Mouse (Mus musculus) heart, embryonic 13.5 days (tissue): Measurements from ENCODE around the gene Rpl11. TPM values are rescaled to one million over a fixed set of nuclear protein-coding genes. Genes with fewer than 3 reads are reported as not detected.
A peak's percentile ranks its signal among the peaks of the same experiment; 100 is the strongest.

Source experiments
- ATAC-seq: fragments of 200-750 bp; cut with Nextera tagmentation; 2 replicates; pipeline ENCODE4 v1.8.0; 2017; ENCODE audit warnings: moderate TSS enrichment; ENCODE audit not compliant: insufficient number of reproducible peaks, low FRiP score, low TSS enrichment; ENCODE audit errors: extremely low read depth
- H3K27ac ChIP-seq: fragments of 300-500 bp; sonication (generic); replicated peaks from 2 replicates; pipeline ENCODE4 v1.5.1; 2015; ENCODE audit warnings: moderate library complexity, mild to moderate bottlenecking, inconsistent platforms
- H3K27me3 ChIP-seq: fragments of 300-500 bp; sonication (generic); replicated peaks from 2 replicates; pipeline ENCODE4 v1.6.1; 2015; ENCODE audit warnings: mild to moderate bottlenecking, inconsistent platforms
- H3K36me3 ChIP-seq: fragments of 300-500 bp; sonication (generic); 2 replicates; pipeline ENCODE4 v1.6.1; 2015; ENCODE audit warnings: mild to moderate bottlenecking, inconsistent platforms
- H3K4me1 ChIP-seq: fragments of 300-500 bp; sonication (generic); 2 replicates; pipeline ENCODE4 v1.6.1; 2015; ENCODE audit warnings: inconsistent platforms
- H3K4me2 ChIP-seq: fragments of 300-500 bp; sonication (generic); 2 replicates; pipeline ENCODE4 v1.6.1; 2015; ENCODE audit warnings: inconsistent platforms, mild to moderate bottlenecking, moderate library complexity
- H3K4me3 ChIP-seq: fragments of 300-500 bp; sonication (generic); 2 replicates; pipeline ENCODE4 v1.5.1; 2015; ENCODE audit warnings: moderate library complexity, mild to moderate bottlenecking, inconsistent platforms
- H3K9ac ChIP-seq: fragments of 300-500 bp; sonication (generic); 2 replicates; pipeline ENCODE4 v1.6.1; 2015; ENCODE audit warnings: inconsistent platforms, mild to moderate bottlenecking, moderate library complexity
- H3K9me3 ChIP-seq: fragments of 300-500 bp; sonication (generic); 2 replicates; pipeline ENCODE4 v1.6.1; 2016; ENCODE audit warnings: inconsistent platforms
- WGBS: fragments of 180-500 bp; shearing (Covaris S2); methylation state at CpG from one replicate; pipeline ENCODE4 v1.1.7; 2015; ENCODE audit warnings: mixed read lengths; 5-methylcytosine and 5-hydroxymethylcytosine counted together
- polyA plus RNA-seq: library from polyadenylated mRNA; unstranded; fragments of >200 nt; fragmentation: Nextera tagmentation; extraction: Ambion mirVana; gene quantifications from 2 replicates; pipeline ENCODE4 v1.2.1, GENCODE M21; 2015

Gene Rpl11
- polyA plus RNA-seq, 1 experiment from 2014 or later, result 270 TPM

DNA sequence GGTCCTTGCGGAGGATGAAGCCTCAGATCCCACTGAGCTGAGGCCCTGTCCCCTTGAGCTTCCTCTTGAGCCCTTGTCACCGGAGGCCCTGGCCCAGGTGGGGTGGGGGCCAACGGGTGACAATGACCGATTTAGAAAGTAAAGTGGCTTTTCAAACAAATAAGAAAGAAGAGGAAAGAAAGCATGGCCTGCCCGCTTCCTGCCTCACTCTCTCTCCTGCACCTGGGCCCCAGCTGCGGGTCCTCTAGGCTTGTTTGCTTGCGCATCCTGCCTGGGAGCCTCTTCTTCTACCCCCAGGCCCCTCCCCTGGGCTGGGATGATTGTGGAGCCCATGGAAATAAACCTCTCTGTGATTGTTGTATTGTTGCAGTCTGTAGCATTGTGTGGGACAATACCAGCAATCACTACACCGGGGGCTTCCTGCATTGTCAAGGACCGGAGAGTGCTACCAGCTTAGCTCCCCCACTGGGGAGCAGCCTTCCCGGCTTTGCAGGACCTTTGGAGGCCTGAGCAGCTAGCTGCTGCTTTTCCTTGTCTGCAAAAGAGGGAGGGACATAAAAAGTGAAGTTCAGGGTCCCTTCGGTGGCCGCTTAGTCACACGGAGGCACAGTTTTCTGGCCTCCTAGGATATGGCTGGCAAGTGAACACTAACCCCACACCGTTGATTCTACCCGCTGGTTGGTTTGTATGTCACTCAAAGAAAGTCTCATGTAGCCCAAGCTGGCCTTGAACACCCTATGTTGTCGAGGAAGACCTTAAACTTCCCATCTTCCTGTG, 35.9 kb upstream of the Rpl11 start:
- Histone ChIP-seq H3K4me3 (no peak overlapping the region), H3K27me3 (no peaks in the 10 kb centered on the region), H3K4me2 (no peak overlapping the region), H3K9ac (peak overlapping the region; percentile 39; the same call in 1 of the 2 replicates), H3K9me3 (peaks cover 9% of the 10 kb centered on the region; the same call in 1 of the 2 replicates), H3K27ac (no peak overlapping the region), H3K36me3 (no peaks in the 10 kb centered on the region), H3K4me1 (peaks cover 18% of the 10 kb centered on the region; the same call in 1 of the 2 replicates)
- no peak for ATAC-seq
- 49% methylated on average over 16 of the region's 16 CpGs for WGBS

DNA sequence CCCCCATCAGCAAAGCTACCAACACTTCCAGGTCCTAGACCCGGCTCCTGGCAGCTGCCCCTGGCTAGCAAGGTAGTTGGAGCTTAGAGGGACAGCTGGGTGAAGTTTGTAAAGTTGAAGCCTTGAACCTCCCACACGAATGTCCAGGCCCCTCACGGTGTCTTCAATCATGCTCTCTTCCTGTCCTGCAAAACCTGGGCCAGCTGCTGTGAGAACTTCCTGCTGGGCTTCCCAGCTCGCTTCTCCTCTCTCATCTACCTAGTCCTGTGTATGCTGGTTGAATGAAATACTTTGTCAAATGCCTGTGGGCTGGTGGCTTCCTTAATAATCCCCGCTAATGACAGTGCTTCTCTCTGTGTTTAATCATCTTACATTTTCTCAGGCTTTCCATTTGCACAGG, 35.1 kb upstream of the Rpl11 start:
- no peak overlapping the region for H3K27ac ChIP-seq
- no peak overlapping the region for H3K4me2 ChIP-seq
- peaks cover 18% of the 10 kb centered on the region; the same call in 1 of the 2 replicates for H3K4me1 ChIP-seq
- H3K36me3 ChIP-seq, result no peaks in the 10 kb centered on the region
- no peak overlapping the region for H3K4me3 ChIP-seq
- H3K9ac ChIP-seq, result no peak overlapping the region
- 61% methylated on average over 5 of the region's 5 CpGs for WGBS
- ATAC-seq, result no peak
- H3K27me3 ChIP-seq, result no peaks in the 10 kb centered on the region
- peaks cover 9% of the 10 kb centered on the region; the same call in 1 of the 2 replicates for H3K9me3 ChIP-seq

DNA sequence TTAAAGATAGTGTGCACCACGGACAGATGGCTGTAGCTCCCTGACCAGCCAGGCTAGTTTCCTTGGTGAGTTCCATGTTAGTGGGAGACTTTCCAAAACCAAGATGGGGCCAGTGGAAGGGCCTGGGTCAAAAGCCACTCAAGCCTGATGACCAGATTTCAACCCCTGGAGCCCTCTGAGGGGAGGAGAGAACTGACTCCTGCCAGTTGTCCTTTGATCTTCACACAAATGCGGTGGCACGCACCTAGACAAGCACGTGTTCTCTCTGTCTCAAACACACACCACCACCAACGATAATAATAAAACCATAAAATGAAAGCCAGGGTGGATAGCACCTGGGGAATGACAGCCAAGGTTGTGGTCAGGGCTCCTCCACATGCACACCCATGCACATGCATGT, 34.0 kb upstream of the Rpl11 start:
- Histone ChIP-seq H3K9me3 (peaks cover 5% of the 10 kb centered on the region; the same call in 1 of the 2 replicates), H3K4me1 (peaks cover 18% of the 10 kb centered on the region; the same call in 1 of the 2 replicates), H3K36me3 (no peaks in the 10 kb centered on the region), H3K4me2 (no peak overlapping the region), H3K27me3 (peaks cover 6% of the 10 kb centered on the region), H3K27ac (no peak overlapping the region), H3K4me3 (no peak overlapping the region), H3K9ac (no peak overlapping the region)
- 88% methylated on average over 5 of the region's 5 CpGs for WGBS
- ATAC-seq, result no peak

DNA sequence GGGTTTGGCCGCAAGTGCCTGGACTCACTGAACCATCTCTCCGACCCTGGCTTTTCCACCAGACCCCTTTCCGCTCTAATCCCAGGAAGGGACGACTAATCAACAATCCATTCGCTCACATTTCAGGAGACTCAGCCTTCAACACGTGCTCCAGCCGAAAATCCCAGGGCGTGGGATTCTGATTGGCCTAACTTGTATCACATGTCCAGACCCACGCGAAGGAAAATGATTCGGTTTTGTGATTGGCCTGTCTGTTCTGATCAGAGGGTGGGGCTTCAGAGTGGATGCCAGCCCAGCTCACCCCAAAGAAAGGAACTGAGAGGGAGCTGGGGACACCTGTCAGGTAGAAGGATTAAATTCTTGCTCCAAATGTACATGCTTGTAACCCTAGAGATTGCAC, 31.6 kb upstream of the Rpl11 start:
- peaks cover 30% of the 10 kb centered on the region for H3K27me3 ChIP-seq
- H3K9me3 ChIP-seq, result no peaks in the 10 kb centered on the region
- no peak overlapping the region for H3K27ac ChIP-seq
- H3K4me2 ChIP-seq, result no peak overlapping the region
- 86% methylated on average over 11 of the region's 11 CpGs for WGBS
- no peak for ATAC-seq
- no peak overlapping the region for H3K4me3 ChIP-seq
- H3K9ac ChIP-seq, result no peak overlapping the region
- peaks cover 23% of the 10 kb centered on the region for H3K4me1 ChIP-seq
- H3K36me3 ChIP-seq, result no peaks in the 10 kb centered on the region

DNA sequence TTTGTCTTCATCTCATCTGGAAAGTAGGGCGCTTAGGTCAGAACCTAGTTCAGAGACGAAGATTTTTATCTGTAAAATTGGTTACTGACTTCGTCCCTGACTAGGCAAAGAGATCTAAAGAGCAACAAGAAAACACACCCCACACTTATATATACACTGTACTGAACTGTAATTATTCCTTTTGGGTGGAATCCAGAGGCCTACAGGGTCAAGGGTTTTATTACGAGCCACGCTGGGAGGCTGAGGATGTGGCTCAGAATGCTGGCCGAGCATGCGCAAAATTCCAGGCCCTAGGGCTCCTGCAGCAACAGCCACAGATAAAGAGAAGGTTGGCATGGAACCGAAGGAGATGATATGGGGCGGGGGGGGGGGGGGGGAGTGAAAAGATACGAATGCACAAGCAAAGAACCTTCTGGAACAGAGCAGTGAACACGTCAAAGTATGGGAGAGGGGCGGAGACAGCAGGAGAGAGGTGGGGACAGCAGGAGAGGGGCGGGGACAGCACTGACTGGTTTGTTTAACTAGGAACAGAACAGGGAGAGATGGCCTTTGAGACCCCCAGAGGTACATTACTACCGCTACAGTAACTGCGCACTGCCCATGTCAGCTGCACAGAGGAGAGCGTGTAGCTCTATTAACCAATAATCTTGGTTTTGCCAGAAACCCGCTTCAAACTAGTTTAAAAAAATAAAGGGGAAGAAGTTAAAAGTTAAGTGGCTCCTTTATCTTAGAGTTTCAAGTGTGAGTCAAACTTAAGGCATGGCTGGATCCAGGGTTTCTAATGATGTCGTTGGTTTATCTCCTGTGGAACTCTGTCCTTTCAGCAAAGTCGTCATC, 30.3 kb upstream of the Rpl11 start:
- H3K4me2 ChIP-seq, result no peak overlapping the region
- no peak overlapping the region for H3K27ac ChIP-seq
- no peak for ATAC-seq
- H3K36me3 ChIP-seq, result no peaks in the 10 kb centered on the region
- 50% methylated on average over 18 of the region's 19 CpGs for WGBS
- no peak overlapping the region for H3K4me3 ChIP-seq
- H3K9ac ChIP-seq, result no peak overlapping the region
- peaks cover 12% of the 10 kb centered on the region for H3K4me1 ChIP-seq
- peaks cover 40% of the 10 kb centered on the region for H3K27me3 ChIP-seq
- no peaks in the 10 kb centered on the region for H3K9me3 ChIP-seq

DNA sequence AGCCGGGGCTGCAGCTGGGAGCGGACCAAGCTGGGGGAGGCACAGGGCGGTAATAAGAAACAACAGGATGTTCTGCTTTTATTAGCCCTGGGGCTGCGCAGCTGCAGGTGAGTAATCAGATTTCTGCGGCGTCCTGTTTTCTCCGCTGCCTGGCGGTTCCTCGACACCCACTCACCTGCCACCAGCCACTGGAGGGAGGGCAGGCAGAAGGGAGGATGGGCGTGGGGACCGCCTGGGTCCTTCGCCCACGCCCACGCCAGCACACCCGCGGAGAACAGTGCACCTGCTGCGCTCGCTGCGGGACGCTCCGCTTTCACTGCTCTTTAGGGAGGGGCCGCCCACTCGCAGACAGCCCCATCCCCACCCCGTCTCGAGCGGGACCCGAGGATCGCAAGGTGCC, 28.5 kb upstream of the Rpl11 start:
- Histone ChIP-seq H3K4me3 (peak overlapping the region; percentile 40), H3K4me1 (peaks cover 9% of the 10 kb centered on the region), H3K9ac (peak overlapping the region; percentile 54), H3K9me3 (no peaks in the 10 kb centered on the region), H3K4me2 (peak overlapping the region; percentile 64), H3K36me3 (no peaks in the 10 kb centered on the region), H3K27ac (no peak overlapping the region), H3K27me3 (peaks cover 40% of the 10 kb centered on the region)
- ATAC-seq, result no peak
- 4% methylated on average over 28 of the region's 28 CpGs for WGBS

DNA sequence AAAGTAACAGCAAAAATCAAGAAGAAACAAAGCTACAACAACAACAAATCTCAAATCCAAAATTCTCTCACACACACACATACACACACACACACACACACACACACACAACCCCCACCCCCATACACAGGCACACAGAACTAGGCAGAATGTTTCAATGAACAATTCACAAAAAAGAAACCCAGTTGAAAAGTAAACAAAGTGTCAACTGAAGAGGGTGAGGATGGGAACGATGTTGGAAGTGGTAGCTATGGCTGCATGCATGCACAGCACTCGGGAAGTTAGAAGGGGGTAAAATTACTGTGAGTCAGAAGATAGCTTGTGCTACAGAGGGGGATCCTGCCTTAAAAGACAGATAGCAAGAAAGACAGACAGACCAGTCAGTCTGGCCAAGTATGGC, 25.4 kb upstream of the Rpl11 start:
- ATAC-seq, result no peak

DNA sequence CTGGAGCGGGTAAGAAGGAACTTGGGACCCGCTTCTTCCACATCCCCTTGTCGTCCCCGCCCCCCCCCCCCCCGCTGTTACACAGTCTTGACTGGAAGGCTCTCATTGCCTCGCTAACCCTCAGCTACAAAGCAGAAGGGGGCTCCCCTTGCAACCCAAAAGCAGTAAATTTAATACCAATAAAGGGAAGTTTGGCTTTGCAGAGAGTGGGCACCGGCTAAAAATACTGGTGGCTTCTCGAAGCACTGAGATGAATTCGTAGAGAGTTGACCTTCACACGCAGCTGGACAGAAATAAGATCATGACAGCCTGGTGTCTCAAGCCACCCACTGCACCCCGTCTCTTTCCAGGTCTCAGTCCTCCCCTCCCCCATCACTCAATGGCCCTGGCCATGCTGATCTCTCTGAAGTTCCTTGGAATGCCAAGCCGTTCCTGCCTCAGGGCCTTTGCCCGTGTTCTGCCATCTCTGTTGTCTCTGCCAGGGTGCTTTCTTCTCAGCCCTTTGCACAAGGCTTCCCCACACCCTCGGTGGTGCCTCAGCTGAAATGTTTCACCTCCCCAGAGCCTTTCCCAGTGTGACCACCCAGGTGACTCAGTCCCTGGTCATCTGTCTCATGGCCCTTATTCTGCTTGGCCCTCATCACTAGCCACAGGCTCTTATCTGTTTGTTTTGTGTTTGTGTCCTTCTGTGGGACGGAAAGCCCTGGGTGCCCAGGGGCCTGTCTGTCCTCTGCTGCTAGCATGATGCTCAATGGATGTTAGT, 23.7 kb upstream of the Rpl11 start:
- WGBS, result 58% methylated on average over 15 of the region's 15 CpGs
- Histone ChIP-seq H3K9me3 (no peaks in the 10 kb centered on the region), H3K27ac (no peak overlapping the region), H3K4me2 (no peak overlapping the region), H3K27me3 (peaks cover 31% of the 10 kb centered on the region), H3K9ac (no peak overlapping the region), H3K36me3 (no peaks in the 10 kb centered on the region), H3K4me3 (no peak overlapping the region), H3K4me1 (peaks cover 8% of the 10 kb centered on the region)
- no peak for ATAC-seq

More for the DNA sequence above, 25.4 kb upstream of the Rpl11 start:
- Histone ChIP-seq H3K4me3 (no peak overlapping the region), H3K36me3 (no peaks in the 10 kb centered on the region), H3K27me3 (peaks cover 40% of the 10 kb centered on the region), H3K4me2 (no peak overlapping the region), H3K9me3 (no peaks in the 10 kb centered on the region), H3K4me1 (peaks cover 9% of the 10 kb centered on the region), H3K27ac (no peak overlapping the region), H3K9ac (no peak overlapping the region)
- WGBS, result 37% methylated on average over 2 of the region's 2 CpGs

DNA sequence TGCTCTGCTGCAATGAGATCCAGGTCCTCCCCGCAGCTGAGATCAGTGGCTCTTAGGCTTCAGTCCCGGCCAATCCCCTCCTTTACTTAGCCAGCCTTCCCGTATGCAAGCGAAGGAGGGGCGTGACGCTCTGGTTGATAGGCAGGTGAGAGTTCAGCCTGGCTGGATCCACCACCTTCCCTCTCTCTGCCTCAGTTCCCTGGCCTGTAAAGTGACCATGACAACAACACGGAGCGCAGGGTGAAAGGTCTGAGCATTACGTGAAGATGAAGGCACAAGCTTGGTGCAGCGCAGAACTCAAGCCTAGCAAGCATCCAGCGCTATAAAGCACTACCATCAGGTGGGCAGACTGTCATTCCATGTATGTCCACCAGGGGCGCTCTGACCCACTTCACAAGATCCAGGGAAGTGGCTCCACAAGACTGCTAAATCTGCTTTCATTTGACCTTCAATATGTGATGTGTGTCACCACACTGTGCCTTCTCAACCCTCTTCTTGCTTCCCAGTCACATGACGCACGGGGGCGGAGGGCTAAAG, 18.0 kb upstream of the Rpl11 start:
- H3K4me1 ChIP-seq, result peaks cover 19% of the 10 kb centered on the region
- peak overlapping the region; percentile 2; the same call in 1 of the 2 replicates for H3K9ac ChIP-seq
- H3K4me2 ChIP-seq, result peak overlapping the region; percentile 53
- H3K27ac ChIP-seq, result 0 out of 2 replicates have a peak overlapping the region, but pooled peaks have one; percentile 13
- no peaks in the 10 kb centered on the region for H3K36me3 ChIP-seq
- no peak overlapping the region for H3K4me3 ChIP-seq
- ATAC-seq, result 0 out of 2 replicates have a peak, but pooled peaks have one; percentile 47
- H3K9me3 ChIP-seq, result no peaks in the 10 kb centered on the region
- WGBS, result 2% methylated on average over 15 of the region's 15 CpGs
- H3K27me3 ChIP-seq, result no peaks in the 10 kb centered on the region

DNA sequence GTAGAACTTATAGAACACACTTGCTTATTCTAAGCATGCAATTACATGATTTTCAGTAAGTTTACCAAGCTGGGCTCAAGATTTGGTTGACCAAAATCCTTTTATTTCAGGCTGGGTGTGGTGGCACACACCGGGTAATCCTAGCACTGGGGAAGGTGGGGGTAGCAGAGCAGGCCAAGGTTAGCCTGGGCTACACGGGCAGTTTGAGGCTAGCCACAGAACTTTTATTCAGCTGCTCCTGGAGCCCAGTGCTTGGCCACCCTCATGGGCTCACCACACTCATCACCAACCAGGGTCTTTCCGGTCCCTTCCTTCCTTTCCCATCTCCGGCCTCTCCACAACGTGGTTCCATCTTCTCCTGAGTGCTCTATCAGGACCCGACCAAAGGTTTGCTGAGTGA, 17.4 kb upstream of the Rpl11 start:
- H3K9ac ChIP-seq, result peak overlapping the region; percentile 61; the same call in 1 of the 2 replicates
- WGBS, result 45% methylated on average over 6 of the region's 6 CpGs
- ATAC-seq, result no peak

More for the DNA sequence above, 17.4 kb upstream of the Rpl11 start:
- H3K27me3 ChIP-seq, result no peaks in the 10 kb centered on the region
- no peaks in the 10 kb centered on the region for H3K9me3 ChIP-seq
- no peaks in the 10 kb centered on the region for H3K36me3 ChIP-seq
- no peak overlapping the region for H3K4me3 ChIP-seq
- H3K27ac ChIP-seq, result peak overlapping the region; percentile 70
- peak overlapping the region; percentile 53; the same call in 1 of the 2 replicates for H3K4me2 ChIP-seq
- peaks cover 19% of the 10 kb centered on the region for H3K4me1 ChIP-seq
